Mouse (Mus musculus): ENCODE results near the gene Rpl37. TPM values are rescaled to one million over a fixed set of nuclear protein-coding genes. Genes with fewer than 3 reads are reported as not detected.

The Rpl37 gene
- polyA plus RNA-seq, 1 experiment from 2014 or later = 573 TPM

DNA sequence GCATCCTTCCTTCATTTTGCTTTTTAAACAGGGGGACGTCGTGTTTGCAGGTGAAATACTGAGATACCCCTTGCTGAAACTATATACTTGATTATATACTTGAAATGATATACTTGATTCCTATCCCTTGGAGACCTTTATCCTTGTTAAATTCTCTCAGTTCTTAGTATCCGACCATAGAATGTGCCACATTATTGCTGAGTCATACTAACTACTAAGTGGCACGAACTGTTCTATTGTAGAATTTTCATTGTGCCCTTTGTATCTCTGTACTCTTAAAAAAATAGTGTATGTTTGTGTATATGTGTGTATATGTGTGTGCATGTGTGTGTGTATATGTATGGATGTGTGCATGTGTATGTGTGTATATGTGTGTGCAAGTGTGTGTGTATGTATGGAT is 39.9 kb downstream of the Rpl37 start:
- Histone ChIP-seq H3K4me2 (replicated peaks; ENCODE audit: low read depth, low read length) (no peak overlapping the region), H3K4me1 (ENCODE audit: insufficient read depth, low read depth, low read length) (peaks cover 6% of the 10 kb centered on the region; the same call in 1 of the 2 replicates), H3K36me3 (ENCODE audit: insufficient read depth, low read length) (no peaks in the 10 kb centered on the region), H3K9ac (replicated peaks; ENCODE audit: low read depth) (no peak overlapping the region), H3K27ac (ENCODE audit: low read length) (no peak overlapping the region), H3K27me3 (replicated peaks; ENCODE audit: insufficient read depth, low read length) (no peaks in the 10 kb centered on the region), H3K9me3 (ENCODE audit: low read length) (no peaks in the 10 kb centered on the region), H3K4me3 (ENCODE audit: low read depth, low read length) (no peak overlapping the region)
- 81% methylated on average over 4 of the region's 4 CpGs for WGBS
- DNase-seq (ENCODE audit: low spot score) = no peak
- TF ChIP-seq CTCF (IDR thresholded peaks at IDR 0.05) = no peak
- TF ChIP-seq EP300 (IDR thresholded peaks at IDR 0.05) = no peak
- no peak for ATAC-seq

DNA sequence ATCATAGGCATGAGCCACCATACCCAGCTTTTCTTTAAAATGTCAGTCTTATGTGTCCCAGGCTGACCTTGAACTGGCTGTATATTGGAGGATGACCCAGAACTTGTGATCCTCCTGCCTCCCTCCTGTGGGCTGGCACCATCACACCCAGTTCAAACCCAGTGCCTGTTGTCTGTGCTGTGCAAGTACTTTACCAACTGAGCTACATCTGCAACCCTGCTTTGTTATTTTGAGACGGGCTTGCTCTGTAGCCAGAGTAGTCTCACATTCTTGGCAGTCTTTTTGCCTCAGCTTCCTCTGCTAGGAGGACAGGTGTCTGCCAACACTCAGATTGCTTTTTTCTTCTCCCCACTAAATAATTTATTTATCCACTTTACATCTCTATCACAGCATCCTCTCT is 40.9 kb downstream of the Rpl37 start:
- Histone ChIP-seq H3K4me3 (ENCODE audit: low read depth, low read length) (no peak overlapping the region), H3K4me2 (replicated peaks; ENCODE audit: low read depth, low read length) (no peak overlapping the region), H3K9ac (replicated peaks; ENCODE audit: low read depth) (no peak overlapping the region), H3K36me3 (ENCODE audit: insufficient read depth, low read length) (no peaks in the 10 kb centered on the region), H3K27me3 (replicated peaks; ENCODE audit: insufficient read depth, low read length) (no peaks in the 10 kb centered on the region), H3K27ac (ENCODE audit: low read length) (no peak overlapping the region), H3K4me1 (ENCODE audit: insufficient read depth, low read depth, low read length) (peaks cover 6% of the 10 kb centered on the region; the same call in 1 of the 2 replicates), H3K9me3 (ENCODE audit: low read length) (no peaks in the 10 kb centered on the region)
- ATAC-seq (no peak), DNase-seq (ENCODE audit: low spot score) (no peak)
- TF ChIP-seq EP300 (IDR thresholded peaks at IDR 0.05) (no peak), CTCF (IDR thresholded peaks at IDR 0.05) (no peak)
- WGBS = 64% methylated on average over 1 of the region's 1 CpGs

DNA sequence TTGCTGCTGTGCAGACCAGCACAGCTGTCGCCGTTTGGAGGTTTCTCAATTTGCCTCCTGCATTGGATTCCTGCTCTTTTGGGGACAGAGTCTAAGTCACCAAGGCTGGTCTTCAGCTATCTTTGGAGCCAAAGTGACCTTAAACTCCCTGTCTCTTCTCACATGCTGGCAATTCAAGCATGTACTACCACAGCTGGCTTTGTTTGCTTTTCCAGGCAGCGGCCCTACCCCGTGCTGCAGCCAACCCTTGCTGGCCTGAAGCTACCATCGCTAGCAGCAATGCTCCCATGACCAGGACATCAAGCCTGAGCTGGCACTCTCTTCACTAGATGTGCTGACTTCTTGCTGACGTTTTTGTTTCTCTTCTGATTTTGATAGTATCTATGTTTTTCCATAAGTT is 42.4 kb downstream of the Rpl37 start:
- no peaks in the 10 kb centered on the region for H3K27me3 ChIP-seq (replicated peaks; ENCODE audit: insufficient read depth, low read length)
- H3K36me3 ChIP-seq (ENCODE audit: insufficient read depth, low read length) = 0 out of 2 replicates have a peak, but pooled peaks cover under 1% of the 10 kb centered on the region
- H3K27ac ChIP-seq (ENCODE audit: low read length) = no peak overlapping the region
- DNase-seq (ENCODE audit: low spot score) (peak; percentile 18), ATAC-seq (peak; percentile 38; the same call in 1 of the 2 replicates)
- H3K4me3 ChIP-seq (ENCODE audit: low read depth, low read length) = no peak overlapping the region
- WGBS = 49% methylated on average over 6 of the region's 6 CpGs
- TF ChIP-seq CTCF (IDR thresholded peaks at IDR 0.05) = no peak
- no peak for TF ChIP-seq EP300 (IDR thresholded peaks at IDR 0.05)
- H3K4me2 ChIP-seq (replicated peaks; ENCODE audit: low read depth, low read length) = no peak overlapping the region
- no peak overlapping the region for H3K9ac ChIP-seq (replicated peaks; ENCODE audit: low read depth)
- H3K9me3 ChIP-seq (ENCODE audit: low read length) = no peaks in the 10 kb centered on the region
- peaks cover 6% of the 10 kb centered on the region; the same call in 1 of the 2 replicates for H3K4me1 ChIP-seq (ENCODE audit: insufficient read depth, low read depth, low read length)

DNA sequence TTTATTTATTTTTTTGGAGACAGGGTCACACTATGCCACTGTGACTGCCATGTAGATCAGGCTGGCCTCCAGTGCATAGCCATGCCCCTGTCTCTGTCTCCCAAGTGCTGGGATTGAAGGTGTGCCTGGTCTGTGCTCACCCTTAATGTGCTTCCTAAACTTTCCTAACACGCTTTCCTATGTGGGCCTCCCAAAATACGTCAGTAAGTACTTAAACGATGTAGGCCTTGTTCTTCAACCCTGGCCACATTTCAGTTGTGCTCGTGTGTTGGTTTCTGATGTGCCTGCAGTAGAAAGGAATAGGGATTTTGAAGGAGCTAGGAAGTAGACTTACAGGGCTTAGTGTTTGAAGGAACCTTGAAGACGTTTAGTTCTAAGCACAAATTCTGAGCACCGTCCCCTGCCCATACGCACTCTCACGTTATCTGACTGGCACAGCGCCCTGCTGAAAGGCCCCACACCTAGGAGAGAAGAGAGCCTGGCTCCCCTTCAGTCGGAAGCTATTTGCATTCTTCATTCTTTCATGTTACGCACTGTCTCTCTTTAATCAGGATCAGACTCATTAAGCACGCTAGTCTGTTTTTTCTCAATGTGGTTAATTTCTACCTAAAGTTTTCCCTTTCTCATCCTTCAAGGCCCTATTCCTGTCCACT is 48.8 kb downstream of the Rpl37 start:
- WGBS = 76% methylated on average over 12 of the region's 12 CpGs
- H3K27me3 ChIP-seq (replicated peaks; ENCODE audit: insufficient read depth, low read length) = no peaks in the 10 kb centered on the region
- no peak overlapping the region for H3K4me2 ChIP-seq (replicated peaks; ENCODE audit: low read depth, low read length)
- H3K4me3 ChIP-seq (ENCODE audit: low read depth, low read length) = no peak overlapping the region
- DNase-seq (ENCODE audit: low spot score) (no peak), ATAC-seq (no peak)
- TF ChIP-seq CTCF (IDR thresholded peaks at IDR 0.05) = no peak
- no peak for TF ChIP-seq EP300 (IDR thresholded peaks at IDR 0.05)
- H3K27ac ChIP-seq (ENCODE audit: low read length) = no peak overlapping the region
- no peak overlapping the region for H3K9ac ChIP-seq (replicated peaks; ENCODE audit: low read depth)
- peaks cover 18% of the 10 kb centered on the region; the same call in 1 of the 2 replicates for H3K36me3 ChIP-seq (ENCODE audit: insufficient read depth, low read length)
- no peaks in the 10 kb centered on the region for H3K9me3 ChIP-seq (ENCODE audit: low read length)
- H3K4me1 ChIP-seq (ENCODE audit: insufficient read depth, low read depth, low read length) = no peaks in the 10 kb centered on the region

Other genes with a start within 250 kb of the Rpl37 start
- gene Mroh2b, start 217.9 kb upstream of the Rpl37 start, polyA plus RNA-seq (2015; fragmentation: Nextera tagmentation; extraction: Ambion mirVana) = not detected in 2 replicates
- gene C7, start 52.9 kb upstream of the Rpl37 start, polyA plus RNA-seq (2015; fragmentation: Nextera tagmentation; extraction: Ambion mirVana) = 2.3 and 4.5 TPM in 2 replicates
- 2.1 and 2.7 TPM in 2 replicates for gene Card6, start 8.1 kb upstream of the Rpl37 start, polyA plus RNA-seq (2015; fragmentation: Nextera tagmentation; extraction: Ambion mirVana)
- gene Prkaa1, start 27.2 kb downstream of the Rpl37 start, polyA plus RNA-seq (2015; fragmentation: Nextera tagmentation; extraction: Ambion mirVana) = 13.3 and 14.1 TPM in 2 replicates
- gene Ttc33, start 68.9 kb downstream of the Rpl37 start, polyA plus RNA-seq (2015; fragmentation: Nextera tagmentation; extraction: Ambion mirVana) = 35.4 and 35.9 TPM in 2 replicates
- 4.2 and 4.5 TPM in 2 replicates for gene Ptger4, start 127.5 kb downstream of the Rpl37 start, polyA plus RNA-seq (2015; fragmentation: Nextera tagmentation; extraction: Ambion mirVana)

Measured in lung, postnatal 0 days (tissue).